Mouse (Mus musculus): ENCODE results near the gene St8sia6. TPM values are rescaled to one million over a fixed set of nuclear protein-coding genes. Genes with fewer than 3 reads are reported as not detected.

The St8sia6 gene
- polyA plus RNA-seq, 1 experiment = not detected

DNA sequence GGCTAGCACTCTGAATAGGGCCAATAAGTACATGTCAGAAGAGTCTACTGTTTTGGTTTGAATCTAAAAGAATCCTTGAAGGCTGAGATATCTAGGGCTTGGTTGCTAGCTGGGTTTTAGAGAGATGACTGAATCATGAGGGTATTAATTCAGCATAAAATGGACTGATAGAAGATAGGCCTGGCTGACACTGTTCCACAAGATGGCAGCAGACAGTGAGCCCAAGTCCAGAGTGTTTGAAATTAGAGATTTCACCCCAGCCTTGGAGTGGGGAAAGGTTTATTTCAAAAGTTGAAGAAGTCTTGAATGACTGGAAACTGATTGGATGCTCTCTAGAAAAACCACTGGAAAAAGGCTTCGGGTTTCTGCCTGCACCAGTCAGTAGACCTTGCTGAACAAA lies 17.4 kb downstream of the St8sia6 start:
- no peak overlapping the region for H3K4me3 ChIP-seq (replicated peaks)
- H3K4me1 ChIP-seq (ENCODE audit: control insufficient read depth) = no peaks in the 10 kb centered on the region
- no peaks in the 10 kb centered on the region for H3K9me3 ChIP-seq (ENCODE audit: control insufficient read depth, low read length)
- no peaks in the 10 kb centered on the region for H3K27me3 ChIP-seq (ENCODE audit: control insufficient read depth)
- no peaks in the 10 kb centered on the region for H3K36me3 ChIP-seq (ENCODE audit: control insufficient read depth)
- TF ChIP-seq GATA1 (IDR thresholded peaks at IDR 0.05; ENCODE audit: low read length) = no peak
- TF ChIP-seq TAL1 (IDR thresholded peaks at IDR 0.05; ENCODE audit: low read length) = no peak

DNA sequence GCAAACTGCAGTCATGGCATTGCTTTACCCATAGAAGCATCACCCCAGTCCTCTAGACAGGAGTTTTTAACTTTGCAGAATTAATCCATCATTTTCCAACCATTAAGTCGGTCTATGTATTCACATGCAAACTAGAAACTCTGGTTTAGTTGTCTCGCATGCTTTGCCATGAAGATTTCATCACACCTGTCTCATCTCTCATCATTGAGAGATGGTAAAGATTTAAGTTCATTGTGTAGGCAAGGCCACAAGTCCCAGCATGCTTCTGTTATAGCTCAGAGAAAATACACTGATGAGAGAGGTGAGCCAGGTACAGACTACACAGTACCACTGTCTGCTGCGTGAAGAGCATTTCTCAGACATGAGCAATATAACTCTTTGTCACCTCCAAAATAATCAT lies 18.8 kb downstream of the St8sia6 start:
- TF ChIP-seq TAL1 (IDR thresholded peaks at IDR 0.05; ENCODE audit: low read length) (no peak), GATA1 (IDR thresholded peaks at IDR 0.05; ENCODE audit: low read length) (no peak)
- no peaks in the 10 kb centered on the region for H3K4me1 ChIP-seq (ENCODE audit: control insufficient read depth)
- no peaks in the 10 kb centered on the region for H3K27me3 ChIP-seq (ENCODE audit: control insufficient read depth)
- no peaks in the 10 kb centered on the region for H3K9me3 ChIP-seq (ENCODE audit: control insufficient read depth, low read length)
- H3K36me3 ChIP-seq (ENCODE audit: control insufficient read depth) = no peaks in the 10 kb centered on the region
- H3K4me3 ChIP-seq (replicated peaks) = no peak overlapping the region

DNA sequence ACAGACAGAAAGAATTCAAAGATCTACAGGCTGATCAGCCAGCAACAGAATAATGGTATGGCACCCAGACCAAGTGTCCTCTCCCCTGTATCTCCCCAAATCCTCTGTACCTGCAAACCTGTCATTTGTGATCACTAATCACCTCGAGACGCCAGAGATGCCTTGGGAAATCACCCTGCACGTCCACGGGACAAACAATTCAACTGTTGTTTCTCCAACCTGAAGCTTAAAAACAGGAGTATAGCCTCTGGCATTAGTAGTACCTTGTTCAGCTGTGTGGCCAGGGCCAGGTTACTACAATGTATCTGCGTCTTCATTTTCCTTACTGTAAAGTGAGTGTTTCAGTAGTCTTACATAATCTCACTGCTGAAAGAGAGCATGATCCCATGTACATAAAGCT lies 25.3 kb downstream of the St8sia6 start:
- Histone ChIP-seq H3K27me3 (ENCODE audit: control insufficient read depth) (no peaks in the 10 kb centered on the region), H3K4me3 (replicated peaks) (no peak overlapping the region), H3K9me3 (ENCODE audit: control insufficient read depth, low read length) (no peaks in the 10 kb centered on the region), H3K36me3 (ENCODE audit: control insufficient read depth) (no peaks in the 10 kb centered on the region), H3K4me1 (ENCODE audit: control insufficient read depth) (no peaks in the 10 kb centered on the region)
- TF ChIP-seq TAL1 (IDR thresholded peaks at IDR 0.05; ENCODE audit: low read length) (no peak), GATA1 (IDR thresholded peaks at IDR 0.05; ENCODE audit: low read length) (no peak)

DNA sequence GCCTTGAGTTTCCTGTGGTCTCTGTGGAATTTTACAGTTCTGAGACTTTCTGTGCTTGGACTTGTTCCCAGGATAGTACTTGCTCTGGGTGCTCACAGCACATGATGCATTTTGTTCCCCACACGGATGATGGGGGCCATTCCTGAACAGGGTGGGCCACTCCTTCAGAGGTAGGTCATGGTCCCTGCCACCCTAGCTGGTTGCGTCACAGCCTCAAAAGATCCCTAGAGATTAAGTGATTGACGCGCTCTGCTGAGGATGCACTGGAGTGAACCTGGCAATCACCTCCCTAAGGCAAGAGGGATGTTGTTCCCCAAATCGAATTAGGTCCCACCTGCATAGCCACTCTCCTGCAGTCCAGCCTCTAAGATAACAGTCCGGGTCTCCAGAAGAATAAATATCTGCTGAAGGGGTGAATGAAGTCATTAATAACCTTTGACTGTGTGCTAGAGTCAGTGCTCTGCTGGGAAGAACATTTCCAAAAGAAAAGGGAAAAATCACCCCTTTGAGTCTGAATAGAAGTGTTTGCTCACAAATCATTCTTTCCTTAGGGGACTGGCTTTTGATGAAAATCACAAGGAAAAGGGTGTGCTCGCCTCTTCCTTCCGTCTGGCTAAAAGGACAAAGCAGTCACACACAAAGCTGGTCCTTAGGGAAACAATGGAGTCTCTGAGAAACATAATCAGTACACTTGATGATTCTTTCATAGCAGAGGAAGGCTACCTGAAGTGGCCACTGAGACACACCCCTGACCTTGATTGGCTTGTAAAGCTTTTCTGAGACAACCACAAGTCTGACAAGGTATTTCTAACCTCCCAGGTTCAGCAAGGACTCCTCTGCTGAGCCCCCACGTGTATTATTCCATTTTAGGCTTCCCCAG lies 26.1 kb downstream of the St8sia6 start:
- TF ChIP-seq GATA1 (IDR thresholded peaks at IDR 0.05; ENCODE audit: low read length) (no peak), TAL1 (IDR thresholded peaks at IDR 0.05; ENCODE audit: low read length) (no peak)
- no peaks in the 10 kb centered on the region for H3K36me3 ChIP-seq (ENCODE audit: control insufficient read depth)
- H3K9me3 ChIP-seq (ENCODE audit: control insufficient read depth, low read length) = no peaks in the 10 kb centered on the region
- no peak overlapping the region for H3K4me3 ChIP-seq (replicated peaks)
- no peaks in the 10 kb centered on the region for H3K4me1 ChIP-seq (ENCODE audit: control insufficient read depth)
- no peaks in the 10 kb centered on the region for H3K27me3 ChIP-seq (ENCODE audit: control insufficient read depth)

- no peak for TF ChIP-seq TAL1 (IDR thresholded peaks at IDR 0.05; ENCODE audit: low read length)
- no peak for TF ChIP-seq GATA1 (IDR thresholded peaks at IDR 0.05; ENCODE audit: low read length)
- Histone ChIP-seq H3K36me3 (ENCODE audit: control insufficient read depth) (no peaks in the 10 kb centered on the region), H3K4me1 (ENCODE audit: control insufficient read depth) (no peaks in the 10 kb centered on the region), H3K27me3 (ENCODE audit: control insufficient read depth) (no peaks in the 10 kb centered on the region), H3K9me3 (ENCODE audit: control insufficient read depth, low read length) (no peaks in the 10 kb centered on the region), H3K4me3 (replicated peaks) (no peak overlapping the region)
Observed at GRCm38 (mm10) chr2:13760366-13760765, 33.5 kb downstream of the St8sia6 start.

GRCm38 (mm10) chr2:13757412-13757811 lies 36.5 kb downstream of the St8sia6 start:
- no peaks in the 10 kb centered on the region for H3K36me3 ChIP-seq (ENCODE audit: control insufficient read depth)
- TF ChIP-seq TAL1 (IDR thresholded peaks at IDR 0.05; ENCODE audit: low read length) = no peak
- no peak for TF ChIP-seq GATA1 (IDR thresholded peaks at IDR 0.05; ENCODE audit: low read length)
- H3K27me3 ChIP-seq (ENCODE audit: control insufficient read depth) = no peaks in the 10 kb centered on the region
- no peaks in the 10 kb centered on the region for H3K4me1 ChIP-seq (ENCODE audit: control insufficient read depth)
- H3K9me3 ChIP-seq (ENCODE audit: control insufficient read depth, low read length) = no peaks in the 10 kb centered on the region
- no peak overlapping the region for H3K4me3 ChIP-seq (replicated peaks)

DNA sequence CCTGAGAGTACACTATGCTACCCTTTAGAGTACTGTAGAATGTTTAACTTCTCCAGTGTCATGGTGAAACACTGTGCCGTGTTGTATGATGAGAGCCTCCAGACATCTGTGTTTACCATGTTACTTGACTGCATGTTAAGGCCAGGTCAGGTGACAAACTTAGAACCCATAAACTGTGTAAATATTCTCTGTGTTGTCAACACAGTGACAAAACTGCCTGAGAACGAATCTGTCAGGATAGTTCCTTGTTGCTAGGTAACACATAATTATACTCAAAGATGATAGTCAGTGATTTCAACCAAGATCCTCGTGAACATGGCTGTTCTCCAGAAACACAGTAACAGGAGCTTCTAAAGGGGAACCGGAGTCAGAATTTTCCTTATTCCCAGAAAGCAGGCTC lies 38.1 kb downstream of the St8sia6 start:
- H3K36me3 ChIP-seq (ENCODE audit: control insufficient read depth) = no peaks in the 10 kb centered on the region
- H3K4me3 ChIP-seq (replicated peaks) = no peak overlapping the region
- H3K27me3 ChIP-seq (ENCODE audit: control insufficient read depth) = no peaks in the 10 kb centered on the region
- no peaks in the 10 kb centered on the region for H3K4me1 ChIP-seq (ENCODE audit: control insufficient read depth)
- TF ChIP-seq GATA1 (IDR thresholded peaks at IDR 0.05; ENCODE audit: low read length) = no peak
- H3K9me3 ChIP-seq (ENCODE audit: control insufficient read depth, low read length) = no peaks in the 10 kb centered on the region

- TF ChIP-seq TAL1 (IDR thresholded peaks at IDR 0.05; ENCODE audit: low read length) = no peak
- TF ChIP-seq GATA1 (IDR thresholded peaks at IDR 0.05; ENCODE audit: low read length) = no peak
- H3K9me3 ChIP-seq (ENCODE audit: control insufficient read depth, low read length) = no peaks in the 10 kb centered on the region
- H3K4me3 ChIP-seq (replicated peaks) = no peak overlapping the region
- H3K4me1 ChIP-seq (ENCODE audit: control insufficient read depth) = no peaks in the 10 kb centered on the region
- H3K36me3 ChIP-seq (ENCODE audit: control insufficient read depth) = no peaks in the 10 kb centered on the region
- no peaks in the 10 kb centered on the region for H3K27me3 ChIP-seq (ENCODE audit: control insufficient read depth)
Observed at GRCm38 (mm10) chr2:13751691-13752090, 42.2 kb downstream of the St8sia6 start.

- H3K4me1 ChIP-seq (ENCODE audit: control insufficient read depth) = no peaks in the 10 kb centered on the region
- TF ChIP-seq GATA1 (IDR thresholded peaks at IDR 0.05; ENCODE audit: low read length) (no peak), TAL1 (IDR thresholded peaks at IDR 0.05; ENCODE audit: low read length) (no peak)
- H3K4me3 ChIP-seq (replicated peaks) = no peak overlapping the region
- H3K9me3 ChIP-seq (ENCODE audit: control insufficient read depth, low read length) = no peaks in the 10 kb centered on the region
- H3K36me3 ChIP-seq (ENCODE audit: control insufficient read depth) = no peaks in the 10 kb centered on the region
- no peaks in the 10 kb centered on the region for H3K27me3 ChIP-seq (ENCODE audit: control insufficient read depth)
Observed at GRCm38 (mm10) chr2:13750777-13751176, 43.1 kb downstream of the St8sia6 start.
